Mouse (Mus musculus) spleen, adult 2 months (tissue): Measurements from ENCODE around the gene Bod1. TPM values are rescaled to one million over a fixed set of nuclear protein-coding genes. Genes with fewer than 3 reads are reported as not detected.

Source experiments
- DNase-seq, 2 experiments: peaks; one replicate each; pipeline versions ENCODE4 v3.0.0 to v3.0.0-alpha.2; 2012 to 2021; ENCODE audit warnings: low spot score in 2 of 2, low read depth in 1 of 2
- H3K27ac ChIP-seq: fragments of 200-500 bp; 2 replicates; pipeline ENCODE4 v1.5.1; 2012; ENCODE audit warnings: low read length, inconsistent platforms; ENCODE audit not compliant: insufficient read depth
- H3K27me3 ChIP-seq: fragments of 200-500 bp; 2 replicates; pipeline ENCODE4 v1.6.1; 2012; ENCODE audit warnings: mild to moderate bottlenecking, moderate library complexity, low read length, inconsistent platforms; ENCODE audit not compliant: control insufficient read depth, insufficient read depth
- H3K36me3 ChIP-seq: fragments of 200-500 bp; 2 replicates; pipeline ENCODE4 v1.6.1; 2012; ENCODE audit warnings: mild to moderate bottlenecking, low read length, inconsistent platforms; ENCODE audit not compliant: control insufficient read depth, insufficient read depth
- H3K4me1 ChIP-seq: fragments of 200-500 bp; 2 replicates; pipeline ENCODE4 v1.6.1; 2011; ENCODE audit warnings: inconsistent platforms; ENCODE audit not compliant: control insufficient read depth, insufficient read depth, insufficient read length
- H3K4me3 ChIP-seq: fragments of 200-500 bp; 2 replicates; pipeline ENCODE4 v1.5.1; 2011; ENCODE audit warnings: mild to moderate bottlenecking, inconsistent platforms; ENCODE audit not compliant: insufficient read depth, insufficient read length; ENCODE audit errors: extremely low read depth
- CTCF ChIP-seq: fragments of 200-500 bp; IDR thresholded peaks from 2 replicates; pipeline ENCODE4 v1.5.1; 2011; ENCODE audit warnings: mild to moderate bottlenecking, inconsistent platforms; ENCODE audit not compliant: insufficient read depth, insufficient read length, insufficient replicate concordance; ENCODE audit errors: extremely low read depth
- POLR2A ChIP-seq: fragments of 200-500 bp; IDR thresholded peaks from 2 replicates; pipeline ENCODE4 v1.6.1; 2011; ENCODE audit warnings: low read depth, low read length, inconsistent platforms
- WGBS: fragments of 180-500 bp; shearing (Covaris S2); methylation state at CpG from one replicate; pipeline ENCODE4 v1.1.7; 2018; 5-methylcytosine and 5-hydroxymethylcytosine counted together
- polyA plus RNA-seq: library from polyadenylated mRNA; depleted of rRNA; stranded (reverse); fragments of >200 nt; gene quantifications from 2 replicates; pipeline ENCODE4 v1.2.3, GENCODE M21; 2012

Gene Bod1
- polyA plus RNA-seq, 1 experiment = 12.4 TPM

DNA sequence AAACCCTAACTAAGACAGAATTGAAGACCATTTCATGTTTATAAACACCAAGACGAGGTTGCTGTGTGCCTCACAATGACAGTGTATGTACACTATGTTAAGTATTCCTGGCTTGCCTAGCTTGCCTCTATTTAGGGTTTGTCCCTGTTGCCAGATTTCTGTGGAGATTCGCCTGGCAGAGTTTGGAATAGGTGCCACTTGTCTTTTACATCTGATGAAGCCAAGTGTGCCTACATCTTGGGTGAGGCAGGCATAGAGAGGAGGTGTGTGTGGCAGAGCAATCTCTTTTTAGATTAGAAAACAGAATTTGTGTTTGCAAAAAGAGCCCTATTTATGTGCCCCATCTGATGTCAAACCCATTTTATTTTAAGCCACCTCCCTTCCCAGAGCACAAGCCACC, 12.4 kb upstream of the Bod1 start:
- TF ChIP-seq CTCF (no peak), POLR2A (no peak)
- Histone ChIP-seq H3K27ac (no peak overlapping the region), H3K4me3 (no peak overlapping the region)

DNA sequence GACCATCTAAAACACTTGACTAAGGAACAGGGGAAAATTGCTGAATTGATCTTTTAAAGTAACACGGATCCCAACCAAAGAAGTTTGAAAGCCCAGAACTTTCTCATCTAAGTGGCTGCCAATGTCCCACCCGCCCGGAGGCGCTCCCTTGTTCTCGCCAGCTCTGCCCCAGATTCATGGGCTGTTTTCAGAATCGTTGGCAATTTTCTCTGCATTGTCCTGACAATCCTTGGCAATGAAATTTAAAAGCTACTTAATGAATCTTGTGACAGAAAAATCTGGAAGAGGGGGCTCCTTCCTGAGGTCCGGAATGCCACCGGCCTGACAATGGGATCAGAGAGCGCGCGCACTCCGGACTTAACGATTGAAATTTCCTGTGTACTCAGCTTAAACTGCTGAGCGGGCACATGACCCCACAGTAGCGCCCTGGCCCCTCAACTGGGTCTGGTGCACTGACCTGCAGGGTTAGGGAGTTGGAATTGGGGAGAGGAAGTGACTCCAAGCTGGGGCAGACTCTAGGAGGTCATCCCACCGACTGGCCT, 8.2 kb upstream of the Bod1 start:
- 84% methylated on average over 16 of the region's 16 CpGs for WGBS

More for the DNA sequence above, 12.4 kb upstream of the Bod1 start:
- no peaks in the 10 kb centered on the region for H3K27me3 ChIP-seq
- no peak for DNase-seq
- WGBS = 80% methylated on average over 2 of the region's 2 CpGs
- H3K4me1 ChIP-seq = no peaks in the 10 kb centered on the region
- no peaks in the 10 kb centered on the region for H3K36me3 ChIP-seq

DNA sequence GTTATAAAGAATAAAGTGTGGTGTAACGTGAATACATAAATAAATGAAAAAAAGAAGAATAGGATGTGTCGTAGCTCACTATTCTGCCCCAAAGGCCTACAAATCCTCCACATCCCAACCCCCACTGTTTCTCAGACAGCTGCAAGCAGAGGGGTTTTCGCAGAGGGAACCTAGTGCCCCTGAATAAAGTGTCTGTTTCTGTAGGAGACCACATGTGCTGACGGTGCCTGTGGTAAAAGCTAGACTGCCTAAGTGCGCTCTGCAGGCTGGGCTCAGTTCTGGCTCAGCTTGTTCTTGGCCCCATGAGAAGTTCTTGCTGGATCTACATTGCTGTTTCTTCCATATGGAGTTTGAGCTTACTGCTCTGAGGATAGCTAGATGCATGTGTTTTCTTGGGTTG, 5.6 kb upstream of the Bod1 start:
- H3K27ac ChIP-seq = no peak overlapping the region
- WGBS = 89% methylated on average over 5 of the region's 5 CpGs
- TF ChIP-seq CTCF (no peak), POLR2A (no peak)
- no peak overlapping the region for H3K4me3 ChIP-seq
- no peaks in the 10 kb centered on the region for H3K4me1 ChIP-seq
- no peaks in the 10 kb centered on the region for H3K27me3 ChIP-seq
- no peak for DNase-seq
- no peaks in the 10 kb centered on the region for H3K36me3 ChIP-seq

More for the DNA sequence above, 8.2 kb upstream of the Bod1 start:
- Histone ChIP-seq H3K4me3 (no peak overlapping the region), H3K27ac (no peak overlapping the region), H3K27me3 (no peaks in the 10 kb centered on the region), H3K4me1 (no peaks in the 10 kb centered on the region), H3K36me3 (no peaks in the 10 kb centered on the region)
- TF ChIP-seq CTCF (no peak), POLR2A (no peak)
- no peak for DNase-seq

DNA sequence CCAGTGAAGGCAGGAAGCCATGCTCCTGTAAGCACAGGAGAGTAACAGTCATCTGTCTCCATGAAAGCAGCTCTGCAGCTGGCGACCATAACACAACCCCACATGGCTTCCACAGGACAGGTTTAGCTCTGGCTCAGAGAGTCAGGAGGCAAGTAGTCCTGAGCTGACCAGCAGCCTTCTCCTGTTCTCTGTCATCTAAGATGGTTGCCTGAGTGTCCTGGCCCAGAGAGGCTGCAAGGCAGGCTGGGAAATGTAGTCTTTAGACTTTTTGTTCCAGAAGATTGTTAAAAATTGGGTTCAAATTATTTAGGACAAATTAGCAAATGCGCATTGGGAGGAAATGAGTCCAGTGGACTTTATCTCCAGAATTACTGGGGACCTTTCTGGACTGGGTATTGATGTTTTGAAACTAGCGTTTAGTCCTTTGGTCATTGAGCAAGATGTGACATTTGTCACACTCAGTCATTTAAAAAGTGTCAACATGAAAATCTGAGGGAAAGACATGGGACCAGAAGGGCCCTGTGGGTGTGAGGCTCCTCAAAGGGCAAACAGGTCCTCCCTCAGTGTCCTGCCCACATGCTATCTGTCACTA, 5.1 kb upstream of the Bod1 start:
- 86% methylated on average over 3 of the region's 3 CpGs for WGBS
- Histone ChIP-seq H3K27me3 (no peaks in the 10 kb centered on the region), H3K4me1 (no peaks in the 10 kb centered on the region), H3K36me3 (no peaks in the 10 kb centered on the region), H3K4me3 (no peak overlapping the region), H3K27ac (no peak overlapping the region)
- TF ChIP-seq POLR2A = no peak
- TF ChIP-seq CTCF = no peak
- DNase-seq = no peak

DNA sequence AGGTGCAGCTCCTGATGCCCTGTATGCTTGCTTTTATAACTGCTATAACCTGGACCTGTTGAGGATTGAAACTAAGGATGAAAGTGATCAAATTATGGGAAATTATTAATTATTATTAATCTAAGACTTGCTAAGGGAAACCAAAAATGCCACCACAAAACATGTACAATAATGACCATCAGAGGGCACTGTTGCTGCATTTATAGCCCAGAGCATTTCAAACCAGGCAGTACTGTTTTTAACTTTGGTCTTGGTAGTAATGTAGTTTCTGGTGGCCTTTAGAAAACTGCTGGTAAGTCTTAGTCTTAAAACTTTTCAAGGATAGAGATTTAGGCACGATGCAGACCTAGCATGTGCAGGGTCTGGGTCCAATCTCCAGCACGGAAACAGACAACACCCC, 3.7 kb upstream of the Bod1 start:
- peak; percentile 25 to 42 for DNase-seq
- 46% methylated on average over 2 of the region's 2 CpGs for WGBS

DNA sequence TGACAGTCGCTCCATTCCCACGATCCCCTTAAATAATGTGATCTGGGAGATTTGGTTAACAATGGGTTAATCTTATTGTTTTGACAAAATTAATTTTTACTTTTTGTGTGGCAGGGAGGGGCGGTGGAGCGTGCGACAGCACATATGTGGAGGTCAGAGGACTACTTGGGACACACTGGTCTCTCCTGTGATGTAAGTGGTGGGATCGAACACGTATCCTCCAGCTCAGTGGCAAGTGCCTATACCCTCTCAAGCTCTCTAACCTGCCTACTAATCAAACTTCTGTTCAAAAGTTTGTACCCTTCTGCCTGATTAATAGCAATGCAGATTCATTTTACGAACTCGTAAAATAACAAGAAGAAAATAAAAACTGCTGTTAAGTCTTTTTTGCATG, 482 bp upstream of the Bod1 start:
- 14% methylated on average over 9 of the region's 9 CpGs for WGBS
- H3K4me3 ChIP-seq = peak overlapping the region; percentile 68
- no peak for TF ChIP-seq POLR2A
- TF ChIP-seq CTCF = no peak
- no peaks in the 10 kb centered on the region; the same call in 1 of the 2 replicates for H3K4me1 ChIP-seq
- H3K27me3 ChIP-seq = no peaks in the 10 kb centered on the region
- no peak for DNase-seq
- no peak overlapping the region for H3K27ac ChIP-seq
- peaks cover 2% of the 10 kb centered on the region; the same call in 1 of the 2 replicates for H3K36me3 ChIP-seq

More for the DNA sequence above, 3.7 kb upstream of the Bod1 start:
- TF ChIP-seq CTCF (peak; percentile 20; the same call in 1 of the 2 replicates), POLR2A (no peak)
- H3K27me3 ChIP-seq = no peaks in the 10 kb centered on the region
- H3K27ac ChIP-seq = no peak overlapping the region
- no peaks in the 10 kb centered on the region; the same call in 1 of the 2 replicates for H3K4me1 ChIP-seq
- no peak overlapping the region for H3K4me3 ChIP-seq
- H3K36me3 ChIP-seq = no peaks in the 10 kb centered on the region

DNA sequence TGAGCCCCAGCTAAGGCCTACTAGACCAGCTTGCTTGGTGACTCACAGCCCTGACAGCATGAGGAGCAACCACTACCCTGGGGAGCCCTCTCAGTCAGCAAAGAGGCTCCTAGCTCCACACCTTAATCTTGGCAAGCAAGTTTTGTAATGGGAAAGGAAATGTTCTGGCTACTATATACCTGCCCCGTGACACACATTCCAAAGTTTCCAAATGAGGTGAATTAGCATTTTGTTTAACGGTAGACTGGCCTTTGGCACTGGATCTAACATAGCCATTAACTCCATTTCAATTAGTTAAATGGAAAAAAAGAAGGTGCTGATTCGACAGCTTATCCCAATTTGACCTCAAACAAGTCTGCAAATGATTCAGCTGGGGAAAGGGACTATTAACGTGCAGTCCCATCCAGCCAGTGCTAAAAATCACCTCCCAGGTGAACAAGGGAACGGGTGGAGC, 1.2 kb downstream of the Bod1 start:
- Histone ChIP-seq H3K4me1 (no peaks in the 10 kb centered on the region; the same call in 1 of the 2 replicates), H3K27me3 (no peaks in the 10 kb centered on the region), H3K4me3 (no peak overlapping the region), H3K36me3 (peaks cover 12% of the 10 kb centered on the region), H3K27ac (no peak overlapping the region)
- WGBS = 76% methylated on average over 5 of the region's 5 CpGs
- DNase-seq = no peak
- TF ChIP-seq POLR2A (no peak), CTCF (no peak)
